Mouse (Mus musculus): ENCODE data around the gene Rtf2. TPM values are rescaled to one million over a fixed set of nuclear protein-coding genes. Genes with fewer than 3 reads are reported as not detected.

The Rtf2 gene
- polyA plus RNA-seq, 1 experiment from 2014 or later = 60.5 TPM

- Histone ChIP-seq H3K4me2 (ENCODE audit: low read depth, low read length) (no peak overlapping the region), H3K36me3 (ENCODE audit: control insufficient read depth, insufficient read depth) (peaks cover 31% of the 10 kb centered on the region), H3K27me3 (ENCODE audit: control insufficient read depth, insufficient read depth, low read length) (no peaks in the 10 kb centered on the region), H3K27ac (ENCODE audit: low read length) (no peak overlapping the region), H3K4me1 (ENCODE audit: control insufficient read depth, insufficient read depth, low read length) (no peaks in the 10 kb centered on the region), H3K9me3 (replicated peaks; ENCODE audit: control insufficient read depth, low read length) (no peaks in the 10 kb centered on the region), H3K9ac (ENCODE audit: low read length) (no peak overlapping the region), H3K4me3 (ENCODE audit: low read length) (no peak overlapping the region)
- ATAC-seq (replicated peaks; ENCODE audit: extremely low read depth, insufficient read depth, low FRiP score) = no peak
- WGBS = 96% methylated on average over 5 of the region's 5 CpGs
Measured at GRCm38 (mm10) chr2:172467206-172467605, 26.9 kb downstream of the Rtf2 start.

DNA sequence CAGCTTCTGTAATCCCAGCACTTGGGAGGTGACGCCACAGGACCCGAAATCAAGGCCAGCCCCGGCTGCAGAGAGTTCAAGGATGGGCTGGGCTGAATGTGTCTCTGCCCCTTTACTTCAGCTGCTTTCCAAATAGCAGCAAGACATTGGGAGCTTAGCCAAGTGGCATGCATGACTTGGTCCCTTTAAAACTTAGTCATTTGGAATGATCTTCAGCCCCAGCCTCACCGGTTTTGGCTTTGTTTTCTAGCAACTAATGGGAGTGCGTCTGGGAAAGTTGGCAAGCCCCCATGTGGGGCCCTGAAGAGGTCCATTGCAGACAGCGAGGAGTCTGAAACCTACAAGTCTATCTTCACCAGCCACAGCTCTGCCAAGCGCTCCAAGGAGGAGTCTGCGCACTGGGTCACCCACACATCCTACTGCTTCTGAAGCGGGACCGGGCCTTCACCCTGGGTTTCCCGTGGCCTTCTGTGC lies 28.0 kb downstream of the Rtf2 start:
- no peak overlapping the region for H3K27ac ChIP-seq (ENCODE audit: low read length)
- WGBS = 73% methylated on average over 11 of the region's 11 CpGs
- H3K9me3 ChIP-seq (replicated peaks; ENCODE audit: control insufficient read depth, low read length) = no peaks in the 10 kb centered on the region
- H3K4me2 ChIP-seq (ENCODE audit: low read depth, low read length) = no peak overlapping the region
- no peak for ATAC-seq (replicated peaks; ENCODE audit: extremely low read depth, insufficient read depth, low FRiP score)
- no peak overlapping the region for H3K4me3 ChIP-seq (ENCODE audit: low read length)
- H3K4me1 ChIP-seq (ENCODE audit: control insufficient read depth, insufficient read depth, low read length) = peaks cover 5% of the 10 kb centered on the region
- H3K27me3 ChIP-seq (ENCODE audit: control insufficient read depth, insufficient read depth, low read length) = no peaks in the 10 kb centered on the region
- H3K36me3 ChIP-seq (ENCODE audit: control insufficient read depth, insufficient read depth) = peaks cover 31% of the 10 kb centered on the region
- H3K9ac ChIP-seq (ENCODE audit: low read length) = no peak overlapping the region

DNA sequence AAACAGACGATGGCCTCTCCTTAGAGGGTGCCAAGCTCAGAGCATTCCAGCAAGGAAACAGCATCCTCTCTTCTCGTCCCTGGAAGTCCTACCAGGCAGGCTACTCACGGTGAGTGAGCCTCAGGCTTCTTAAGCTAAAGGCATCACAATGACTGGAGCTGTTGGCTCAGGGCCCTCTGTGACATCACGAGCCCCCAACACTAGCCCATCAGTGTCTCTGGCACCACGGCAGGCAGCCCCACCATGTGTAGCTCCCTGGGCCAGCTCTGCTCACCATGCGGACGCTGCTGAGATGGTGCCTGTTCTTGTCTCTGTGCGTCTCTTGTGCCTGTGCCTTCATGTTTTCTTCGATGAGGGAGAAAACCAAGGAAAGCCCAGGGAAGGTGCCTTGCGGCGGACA lies 32.0 kb downstream of the Rtf2 start, which contains the start of gene Fam209:
TSS of gene Fam209 (plus strand) at position 203 of the 400 bp plus-strand sequence.
- Histone ChIP-seq H3K9ac (ENCODE audit: low read length) (no peak within 1 kb of the TSS), H3K4me3 (ENCODE audit: low read length) (no peak within 1 kb of the TSS), H3K27me3 (ENCODE audit: control insufficient read depth, insufficient read depth, low read length) (no peaks in the 10 kb centered on the region), H3K27ac (ENCODE audit: low read length) (peak within 1 kb of the TSS; percentile 31), H3K9me3 (replicated peaks; ENCODE audit: control insufficient read depth, low read length) (no peaks in the 10 kb centered on the region), H3K4me2 (ENCODE audit: low read depth, low read length) (no peak within 1 kb of the TSS), H3K36me3 (ENCODE audit: control insufficient read depth, insufficient read depth) (peaks cover 12% of the 10 kb centered on the region), H3K4me1 (ENCODE audit: control insufficient read depth, insufficient read depth, low read length) (peaks cover 13% of the 10 kb centered on the region)
- 83% methylated on average over 11 of the region's 11 CpGs for WGBS
- no peak for ATAC-seq (replicated peaks; ENCODE audit: extremely low read depth, insufficient read depth, low FRiP score)

DNA sequence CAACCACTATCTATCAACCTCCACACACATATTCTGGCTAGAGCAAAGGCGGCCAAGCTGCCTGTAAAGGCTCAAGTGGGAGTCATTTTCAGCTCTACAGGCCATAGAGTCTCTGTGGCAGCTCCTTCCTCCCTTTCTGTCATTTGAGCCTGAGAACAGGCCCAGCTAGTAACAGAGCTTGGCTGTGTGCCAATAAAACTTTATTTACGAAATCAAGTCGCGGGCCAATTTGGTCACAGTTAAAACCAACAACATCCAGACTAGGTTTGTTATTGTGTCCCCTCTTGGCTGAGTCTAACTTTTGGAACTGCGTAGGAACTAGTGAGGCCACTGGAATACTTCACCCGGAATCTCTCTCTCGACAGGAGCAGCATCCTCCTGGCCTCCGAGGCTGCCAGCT lies 33.2 kb downstream of the Rtf2 start:
- WGBS = 38% methylated on average over 8 of the region's 8 CpGs
- H3K36me3 ChIP-seq (ENCODE audit: control insufficient read depth, insufficient read depth) = peaks cover 10% of the 10 kb centered on the region; the same call in 1 of the 2 replicates
- no peak overlapping the region for H3K9ac ChIP-seq (ENCODE audit: low read length)
- H3K27ac ChIP-seq (ENCODE audit: low read length) = peak overlapping the region; percentile 31
- H3K27me3 ChIP-seq (ENCODE audit: control insufficient read depth, insufficient read depth, low read length) = no peaks in the 10 kb centered on the region
- no peak overlapping the region for H3K4me2 ChIP-seq (ENCODE audit: low read depth, low read length)
- H3K4me1 ChIP-seq (ENCODE audit: control insufficient read depth, insufficient read depth, low read length) = peaks cover 13% of the 10 kb centered on the region
- no peak overlapping the region for H3K4me3 ChIP-seq (ENCODE audit: low read length)
- no peak for ATAC-seq (replicated peaks; ENCODE audit: extremely low read depth, insufficient read depth, low FRiP score)
- H3K9me3 ChIP-seq (replicated peaks; ENCODE audit: control insufficient read depth, low read length) = no peaks in the 10 kb centered on the region

DNA sequence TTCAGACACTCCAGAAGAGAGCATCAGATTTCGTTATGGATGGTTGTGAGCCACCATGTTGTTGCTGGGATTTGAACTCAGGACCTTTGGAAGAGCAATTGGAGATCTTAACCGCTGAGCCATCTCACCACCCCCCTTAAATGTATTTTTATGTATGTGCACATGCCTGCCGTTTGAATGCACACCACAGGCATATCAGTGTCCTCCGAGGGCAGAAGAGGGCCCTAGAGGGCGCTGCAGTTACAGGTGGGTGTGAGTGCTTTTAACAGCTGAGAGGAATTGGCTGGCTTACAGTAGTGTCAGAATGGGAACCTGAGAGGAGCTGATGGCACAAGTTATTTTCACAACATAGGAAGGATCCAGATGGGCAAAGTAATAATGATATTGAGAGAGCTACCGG lies 34.6 kb downstream of the Rtf2 start:
- WGBS = 27% methylated on average over 6 of the region's 6 CpGs
- no peak overlapping the region for H3K4me2 ChIP-seq (ENCODE audit: low read depth, low read length)

DNA sequence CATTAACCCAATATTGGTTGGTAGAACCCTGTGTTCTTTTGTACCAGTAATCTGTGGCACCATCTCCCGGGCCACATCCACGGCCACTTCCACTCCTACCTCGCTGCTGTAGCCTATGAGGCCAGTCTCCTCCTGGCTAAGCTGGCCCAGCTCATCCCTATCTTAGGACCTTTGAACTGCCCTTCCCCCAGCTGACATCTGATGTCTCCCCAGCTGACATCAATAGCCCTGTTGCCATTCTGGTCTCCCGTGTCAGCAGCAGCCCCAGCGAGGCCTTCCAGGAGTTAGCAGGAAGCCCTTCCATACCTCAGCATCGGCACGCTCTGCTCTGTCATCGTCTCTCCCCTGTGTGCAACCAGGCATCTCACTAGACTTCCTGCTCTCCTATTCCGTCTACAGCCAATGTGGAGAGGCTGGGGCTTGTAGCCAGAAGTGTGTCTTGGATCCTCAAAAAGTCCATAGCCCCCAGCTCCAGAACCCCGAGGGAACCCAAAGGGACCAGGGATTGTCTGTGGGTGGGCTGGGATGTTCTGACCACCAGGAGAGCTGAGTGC lies 36.4 kb downstream of the Rtf2 start:
- peak; percentile 30; the same call in 1 of the 2 replicates for ATAC-seq (replicated peaks; ENCODE audit: extremely low read depth, insufficient read depth, low FRiP score)

More for the DNA sequence above, 34.6 kb downstream of the Rtf2 start:
- H3K9ac ChIP-seq (ENCODE audit: low read length) = no peak overlapping the region
- H3K4me1 ChIP-seq (ENCODE audit: control insufficient read depth, insufficient read depth, low read length) = peaks cover 13% of the 10 kb centered on the region
- H3K4me3 ChIP-seq (ENCODE audit: low read length) = no peak overlapping the region
- H3K9me3 ChIP-seq (replicated peaks; ENCODE audit: control insufficient read depth, low read length) = no peaks in the 10 kb centered on the region
- no peak for ATAC-seq (replicated peaks; ENCODE audit: extremely low read depth, insufficient read depth, low FRiP score)
- no peaks in the 10 kb centered on the region for H3K27me3 ChIP-seq (ENCODE audit: control insufficient read depth, insufficient read depth, low read length)
- peaks cover 2% of the 10 kb centered on the region; the same call in 1 of the 2 replicates for H3K36me3 ChIP-seq (ENCODE audit: control insufficient read depth, insufficient read depth)
- no peak overlapping the region for H3K27ac ChIP-seq (ENCODE audit: low read length)

DNA sequence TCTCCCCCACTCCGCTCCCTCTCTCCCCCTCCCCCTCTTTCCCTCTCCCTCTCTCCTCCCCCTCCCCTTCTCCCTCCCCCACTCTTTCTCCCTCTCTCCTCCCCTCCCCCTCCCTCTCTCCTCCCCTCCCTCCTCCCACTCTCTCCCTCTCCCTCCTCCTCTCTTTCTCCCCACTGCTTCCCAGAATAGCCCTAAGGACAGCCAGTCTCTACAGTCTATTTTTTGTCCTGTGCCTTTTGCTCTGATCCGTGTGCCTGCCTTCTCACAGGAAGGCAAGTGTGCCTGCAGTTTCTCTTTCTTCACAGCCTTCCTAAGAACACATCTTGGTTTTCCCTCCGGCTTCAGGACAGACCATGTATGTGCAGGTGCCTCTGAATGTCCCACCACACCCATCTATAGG lies 37.0 kb downstream of the Rtf2 start:
- ATAC-seq (replicated peaks; ENCODE audit: extremely low read depth, insufficient read depth, low FRiP score) = peak; percentile 85
- Histone ChIP-seq H3K4me1 (ENCODE audit: control insufficient read depth, insufficient read depth, low read length) (peaks cover 13% of the 10 kb centered on the region), H3K36me3 (ENCODE audit: control insufficient read depth, insufficient read depth) (no peaks in the 10 kb centered on the region), H3K9me3 (replicated peaks; ENCODE audit: control insufficient read depth, low read length) (no peaks in the 10 kb centered on the region), H3K4me3 (ENCODE audit: low read length) (peak overlapping the region; percentile 54), H3K4me2 (ENCODE audit: low read depth, low read length) (peak overlapping the region; percentile 75), H3K9ac (ENCODE audit: low read length) (peak overlapping the region; percentile 74), H3K27ac (ENCODE audit: low read length) (peak overlapping the region; percentile 82), H3K27me3 (ENCODE audit: control insufficient read depth, insufficient read depth, low read length) (no peaks in the 10 kb centered on the region)
- 20% methylated on average over 3 of the region's 3 CpGs for WGBS

More for the DNA sequence above, 36.4 kb downstream of the Rtf2 start:
- WGBS = 15% methylated on average over 10 of the region's 10 CpGs
- Histone ChIP-seq H3K27ac (ENCODE audit: low read length) (no peak overlapping the region), H3K4me1 (ENCODE audit: control insufficient read depth, insufficient read depth, low read length) (peaks cover 13% of the 10 kb centered on the region), H3K4me2 (ENCODE audit: low read depth, low read length) (peak overlapping the region; percentile 40; the same call in 1 of the 2 replicates), H3K9ac (ENCODE audit: low read length) (no peak overlapping the region), H3K4me3 (ENCODE audit: low read length) (no peak overlapping the region), H3K27me3 (ENCODE audit: control insufficient read depth, insufficient read depth, low read length) (no peaks in the 10 kb centered on the region), H3K9me3 (replicated peaks; ENCODE audit: control insufficient read depth, low read length) (no peaks in the 10 kb centered on the region), H3K36me3 (ENCODE audit: control insufficient read depth, insufficient read depth) (no peaks in the 10 kb centered on the region)

DNA sequence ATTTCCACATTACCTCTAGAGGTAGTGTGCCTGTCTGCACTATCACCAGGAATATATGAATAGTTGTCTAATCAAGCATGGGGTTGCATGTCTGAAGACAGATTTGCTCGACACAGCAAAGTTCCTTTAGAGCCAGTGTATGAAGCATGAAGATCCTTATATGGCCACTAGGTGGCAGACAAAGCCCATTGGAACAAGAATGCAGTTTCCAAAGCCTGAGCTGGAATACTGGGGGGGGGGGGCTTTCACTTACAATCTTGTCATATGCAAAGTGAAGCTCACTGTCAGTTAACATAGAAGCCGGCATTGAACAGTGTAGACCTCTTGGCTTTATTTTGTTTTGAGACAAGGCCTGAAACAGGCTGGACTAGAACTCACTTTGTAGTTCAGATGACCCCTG lies 37.5 kb downstream of the Rtf2 start:
- no peaks in the 10 kb centered on the region for H3K36me3 ChIP-seq (ENCODE audit: control insufficient read depth, insufficient read depth)
- peak overlapping the region; percentile 75 for H3K4me2 ChIP-seq (ENCODE audit: low read depth, low read length)
- ATAC-seq (replicated peaks; ENCODE audit: extremely low read depth, insufficient read depth, low FRiP score) = peak; percentile 55
- peaks cover 13% of the 10 kb centered on the region for H3K4me1 ChIP-seq (ENCODE audit: control insufficient read depth, insufficient read depth, low read length)
- peak overlapping the region; percentile 74 for H3K9ac ChIP-seq (ENCODE audit: low read length)
- H3K9me3 ChIP-seq (replicated peaks; ENCODE audit: control insufficient read depth, low read length) = no peaks in the 10 kb centered on the region
- peak overlapping the region; percentile 82 for H3K27ac ChIP-seq (ENCODE audit: low read length)
- peak overlapping the region; percentile 54 for H3K4me3 ChIP-seq (ENCODE audit: low read length)
- WGBS = 3% methylated on average over 2 of the region's 2 CpGs
- no peaks in the 10 kb centered on the region for H3K27me3 ChIP-seq (ENCODE audit: control insufficient read depth, insufficient read depth, low read length)

GRCm38 (mm10) chr2:172480296-172480695 lies 39.9 kb downstream of the Rtf2 start:
- WGBS = 57% methylated on average over 7 of the region's 7 CpGs
- Histone ChIP-seq H3K4me2 (ENCODE audit: low read depth, low read length) (no peak overlapping the region), H3K27ac (ENCODE audit: low read length) (no peak overlapping the region), H3K9ac (ENCODE audit: low read length) (no peak overlapping the region), H3K4me3 (ENCODE audit: low read length) (no peak overlapping the region), H3K36me3 (ENCODE audit: control insufficient read depth, insufficient read depth) (no peaks in the 10 kb centered on the region), H3K4me1 (ENCODE audit: control insufficient read depth, insufficient read depth, low read length) (peaks cover 6% of the 10 kb centered on the region), H3K9me3 (replicated peaks; ENCODE audit: control insufficient read depth, low read length) (no peaks in the 10 kb centered on the region), H3K27me3 (ENCODE audit: control insufficient read depth, insufficient read depth, low read length) (no peaks in the 10 kb centered on the region)
- no peak for ATAC-seq (replicated peaks; ENCODE audit: extremely low read depth, insufficient read depth, low FRiP score)
